Mouse (Mus musculus) urinary bladder, adult 2 months (tissue): ENCODE data around the gene Ccl8. TPM values are rescaled to one million over a fixed set of nuclear protein-coding genes. Genes with fewer than 3 reads are reported as not detected.

Source experiments
- polyA plus RNA-seq: library from polyadenylated mRNA; depleted of rRNA; stranded (reverse); fragments of >200 nt; gene quantifications from 2 replicates; pipeline ENCODE4 v1.2.3, GENCODE M21; 2012; rRNA removed

The Ccl8 gene
- polyA plus RNA-seq, 1 experiment = 42.3 TPM

Other genes starting within 250 kb of the Ccl8 start
- gene Asic2, start 146.7 kb upstream of the Ccl8 start, polyA plus RNA-seq = 1.2 and 1.5 TPM in 2 replicates
- gene Ccl2, start 79.6 kb upstream of the Ccl8 start, polyA plus RNA-seq = 6.3 and 6.4 TPM in 2 replicates
- not detected in 2 replicates for gene Gm17268, start 76.6 kb upstream of the Ccl8 start, polyA plus RNA-seq
- gene Ccl7, start 69.5 kb upstream of the Ccl8 start, polyA plus RNA-seq = 4.5 and 6.0 TPM in 2 replicates
- 29.1 and 31.1 TPM in 2 replicates for gene Ccl11, start 57.4 kb upstream of the Ccl8 start, polyA plus RNA-seq
- 14.1 and 21.5 TPM in 2 replicates for gene Ccl12, start 13.3 kb upstream of the Ccl8 start, polyA plus RNA-seq
- 0.15 and 0.29 TPM in 2 replicates for gene Ccl1, start 190.5 kb downstream of the Ccl8 start, polyA plus RNA-seq